Mouse (Mus musculus) heart, adult 2 months (tissue): ENCODE measurements at regions not wholly inside any gene's neighbourhood (a gene's known extent, or its start where the extent isn't known, plus 50 kb on each side); places are given as distances from the start of the nearest gene placed in this dataset.

ENCODE experiments used
- EP300 ChIP-seq: fragments of 200-500 bp; IDR thresholded peaks from 2 replicates; pipeline ENCODE4 v1.6.1; 2011; ENCODE audit warnings: low read depth, low read length, control low read depth; ENCODE audit not compliant: insufficient read depth
- POLR2A ChIP-seq: fragments of 200-500 bp; IDR thresholded peaks from 2 replicates; pipeline ENCODE4 v1.6.1; 2011; ENCODE audit warnings: mild to moderate bottlenecking, low read depth, low read length, control low read depth; ENCODE audit not compliant: insufficient read depth

DNA sequence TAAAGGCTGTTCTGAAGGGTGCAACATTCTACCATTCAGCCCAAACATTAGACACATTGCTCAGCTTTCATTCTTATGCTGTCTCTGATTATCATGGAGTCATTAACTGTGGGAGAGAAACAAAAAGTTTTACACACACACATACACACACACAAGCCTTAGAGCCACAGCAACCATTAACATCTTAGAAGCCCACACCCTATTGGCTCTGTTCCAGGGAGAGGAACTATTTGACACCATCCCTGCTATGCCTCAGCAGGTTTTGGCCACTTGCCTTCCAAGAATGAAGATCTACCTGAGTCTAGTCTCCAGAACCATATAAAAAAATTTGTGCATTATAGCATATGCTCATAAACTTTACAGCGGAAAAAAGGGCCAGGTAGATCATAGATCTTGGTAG lies 75.0 kb upstream of the Hpgd start:
- TF ChIP-seq POLR2A (no peak), EP300 (no peak)
